Mouse (Mus musculus) hindbrain, embryonic 12.5 days (tissue): Measurements from ENCODE around the gene Etv1. TPM values are rescaled to one million over a fixed set of nuclear protein-coding genes. Genes with fewer than 3 reads are reported as not detected.
"Not testable (repeated sequence)": the region's sequence is repeated elsewhere in the genome, so short reads cannot be mapped to it uniquely, and the experiment has no call there.

ENCODE experiments used
- ATAC-seq: fragments of 200-750 bp; cut with Nextera tagmentation; 2 replicates; pipeline ENCODE4 v1.8.0; 2017; ENCODE audit warnings: moderate TSS enrichment; ENCODE audit not compliant: low FRiP score
- H3K27ac ChIP-seq: fragments of 300-500 bp; sonication (generic); 2 replicates; pipeline ENCODE4 v1.5.1; 2016; ENCODE audit warnings: mild to moderate bottlenecking
- H3K27me3 ChIP-seq: fragments of 300-500 bp; sonication (generic); 2 replicates; pipeline ENCODE4 v1.6.1; 2016; ENCODE audit warnings: mild to moderate bottlenecking
- H3K36me3 ChIP-seq: fragments of 300-500 bp; sonication (generic); 2 replicates; pipeline ENCODE4 v1.6.1; 2016; ENCODE audit warnings: mild to moderate bottlenecking
- H3K4me1 ChIP-seq: fragments of 300-500 bp; sonication (generic); 2 replicates; pipeline ENCODE4 v1.6.1; 2016
- H3K4me2 ChIP-seq: fragments of 300-500 bp; sonication (generic); replicated peaks from 2 replicates; pipeline ENCODE4 v1.6.1; 2016; ENCODE audit warnings: mild to moderate bottlenecking
- H3K4me3 ChIP-seq: fragments of 300-500 bp; sonication (generic); 2 replicates; pipeline ENCODE4 v1.5.1; 2016; ENCODE audit warnings: mild to moderate bottlenecking
- H3K9ac ChIP-seq: fragments of 300-500 bp; sonication (generic); 2 replicates; pipeline ENCODE4 v1.6.1; 2016; ENCODE audit warnings: mild to moderate bottlenecking, moderate library complexity
- H3K9me3 ChIP-seq: fragments of 300-500 bp; sonication (generic); replicated peaks from 2 replicates; pipeline ENCODE4 v1.6.1; 2016; ENCODE audit warnings: mild to moderate bottlenecking
- WGBS: fragments of 180-500 bp; shearing (Covaris S2); methylation state at CpG from one replicate; pipeline ENCODE4 v1.1.7; 2016; 5-methylcytosine and 5-hydroxymethylcytosine counted together
- polyA plus RNA-seq: library from polyadenylated mRNA; unstranded; fragments of >200 nt; fragmentation: Nextera tagmentation; extraction: Ambion mirVana; gene quantifications from 2 replicates; pipeline ENCODE4 v1.2.1, GENCODE M21; 2016

Gene Etv1
- polyA plus RNA-seq, 1 experiment from 2014 or later, result 21.2 TPM

DNA sequence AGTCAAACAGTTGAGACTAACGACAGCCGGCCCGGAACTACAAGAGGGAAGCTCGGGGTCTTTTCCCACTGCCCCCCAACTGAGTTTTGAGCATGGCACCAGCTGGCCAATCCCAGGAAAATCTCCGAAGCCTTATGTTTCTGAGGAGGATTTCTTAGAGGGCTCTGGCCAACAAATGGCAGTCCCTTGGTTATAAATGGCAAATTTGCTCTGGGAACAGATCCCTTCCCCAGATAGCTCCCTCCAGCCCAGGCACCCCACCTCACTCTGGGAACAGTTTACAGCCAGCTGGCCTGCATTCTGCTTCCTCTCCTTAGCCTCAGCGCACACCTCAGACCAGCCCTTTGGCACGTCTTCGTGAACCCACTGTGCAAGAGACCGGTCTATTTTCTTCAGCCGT is 53.8 kb downstream of the Etv1 start:
- H3K27me3 ChIP-seq, result no peaks in the 10 kb centered on the region
- H3K9ac ChIP-seq, result no peak overlapping the region
- WGBS, result 93% methylated on average over 10 of the region's 10 CpGs
- ATAC-seq, result no peak
- no peak overlapping the region for H3K4me2 ChIP-seq
- no peaks in the 10 kb centered on the region for H3K4me1 ChIP-seq
- no peaks in the 10 kb centered on the region for H3K36me3 ChIP-seq
- no peak overlapping the region for H3K27ac ChIP-seq
- no peaks in the 10 kb centered on the region for H3K9me3 ChIP-seq
- H3K4me3 ChIP-seq, result no peak overlapping the region

DNA sequence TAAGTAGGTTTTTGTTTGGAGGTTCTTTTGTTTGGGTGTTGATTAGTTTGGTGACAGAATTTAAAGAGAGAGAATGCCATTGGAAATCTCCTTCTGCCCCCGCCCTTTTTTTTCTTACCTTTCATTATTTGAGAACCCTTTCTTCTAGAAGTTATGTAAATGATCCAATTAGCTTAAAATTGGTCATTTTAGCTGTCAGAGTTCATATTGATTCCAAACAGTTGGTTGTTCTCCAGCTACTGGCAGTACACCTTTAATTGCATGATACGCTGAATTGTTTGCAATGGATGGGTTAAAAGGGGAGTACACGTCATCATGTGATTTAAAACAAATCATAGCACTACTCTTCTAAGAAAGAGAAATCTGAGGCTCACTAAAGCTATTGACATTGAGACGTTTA is 55.4 kb downstream of the Etv1 start:
- no peaks in the 10 kb centered on the region for H3K36me3 ChIP-seq
- 84% methylated on average over 4 of the region's 4 CpGs for WGBS
- no peak for ATAC-seq
- no peaks in the 10 kb centered on the region for H3K9me3 ChIP-seq
- no peak overlapping the region for H3K4me2 ChIP-seq
- H3K27me3 ChIP-seq, result no peaks in the 10 kb centered on the region
- H3K27ac ChIP-seq, result no peak overlapping the region
- H3K4me1 ChIP-seq, result no peaks in the 10 kb centered on the region
- H3K4me3 ChIP-seq, result no peak overlapping the region
- H3K9ac ChIP-seq, result no peak overlapping the region

DNA sequence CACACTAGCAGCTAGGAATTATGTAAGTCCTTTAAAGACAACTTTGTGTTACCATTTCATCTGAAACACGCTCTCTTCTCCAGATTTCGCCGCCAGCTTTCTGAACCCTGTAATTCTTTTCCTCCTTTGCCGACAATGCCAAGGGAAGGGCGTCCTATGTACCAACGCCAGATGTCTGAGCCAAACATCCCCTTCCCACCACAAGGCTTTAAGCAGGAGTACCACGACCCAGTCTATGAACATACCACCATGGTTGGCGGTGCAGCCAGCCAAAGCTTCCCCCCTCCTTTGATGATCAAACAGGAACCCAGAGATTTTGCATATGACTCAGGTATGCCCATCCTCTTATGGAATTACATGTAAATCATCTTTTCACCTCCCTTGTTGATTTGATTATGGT is 55.8 kb downstream of the Etv1 start:
- not testable (repeated sequence) for H3K27me3 ChIP-seq, H3K9ac ChIP-seq, H3K9me3 ChIP-seq, H3K36me3 ChIP-seq, ATAC-seq, H3K4me1 ChIP-seq, H3K4me3 ChIP-seq, H3K4me2 ChIP-seq, H3K27ac ChIP-seq
- 96% methylated on average over 7 of the region's 8 CpGs for WGBS

DNA sequence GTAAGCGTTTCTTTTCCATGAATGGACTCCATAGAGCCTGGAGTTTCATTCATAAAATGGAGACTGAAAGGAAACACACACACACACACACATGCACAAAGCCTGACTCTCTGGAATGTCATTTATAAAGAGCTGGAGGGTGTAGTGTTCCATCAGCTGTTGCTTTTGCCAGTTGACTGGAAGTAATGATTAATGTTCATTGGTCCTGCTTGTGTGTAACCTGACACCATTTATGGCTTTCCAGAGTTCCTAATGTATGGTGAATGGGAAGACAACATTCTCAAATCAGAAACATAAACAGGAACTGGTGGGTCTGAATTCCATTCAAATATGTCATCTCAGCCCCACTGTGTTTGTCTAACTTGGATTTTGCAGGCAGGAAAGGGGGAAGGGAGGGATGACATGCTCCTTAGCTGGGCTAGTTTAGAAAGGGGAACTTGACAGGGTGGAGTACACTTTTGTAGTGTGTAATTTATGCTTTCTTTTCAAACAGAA is 64.7 kb downstream of the Etv1 start:
- H3K9me3 ChIP-seq, result no peaks in the 10 kb centered on the region
- no peak overlapping the region for H3K4me3 ChIP-seq
- no peak overlapping the region for H3K27ac ChIP-seq
- no peak overlapping the region for H3K4me2 ChIP-seq
- H3K36me3 ChIP-seq, result no peaks in the 10 kb centered on the region
- peak; percentile 96 for ATAC-seq
- no peaks in the 10 kb centered on the region for H3K27me3 ChIP-seq
- H3K9ac ChIP-seq, result no peak overlapping the region
- 3% methylated on average over 1 of the region's 1 CpGs for WGBS
- H3K4me1 ChIP-seq, result peaks cover 11% of the 10 kb centered on the region

DNA sequence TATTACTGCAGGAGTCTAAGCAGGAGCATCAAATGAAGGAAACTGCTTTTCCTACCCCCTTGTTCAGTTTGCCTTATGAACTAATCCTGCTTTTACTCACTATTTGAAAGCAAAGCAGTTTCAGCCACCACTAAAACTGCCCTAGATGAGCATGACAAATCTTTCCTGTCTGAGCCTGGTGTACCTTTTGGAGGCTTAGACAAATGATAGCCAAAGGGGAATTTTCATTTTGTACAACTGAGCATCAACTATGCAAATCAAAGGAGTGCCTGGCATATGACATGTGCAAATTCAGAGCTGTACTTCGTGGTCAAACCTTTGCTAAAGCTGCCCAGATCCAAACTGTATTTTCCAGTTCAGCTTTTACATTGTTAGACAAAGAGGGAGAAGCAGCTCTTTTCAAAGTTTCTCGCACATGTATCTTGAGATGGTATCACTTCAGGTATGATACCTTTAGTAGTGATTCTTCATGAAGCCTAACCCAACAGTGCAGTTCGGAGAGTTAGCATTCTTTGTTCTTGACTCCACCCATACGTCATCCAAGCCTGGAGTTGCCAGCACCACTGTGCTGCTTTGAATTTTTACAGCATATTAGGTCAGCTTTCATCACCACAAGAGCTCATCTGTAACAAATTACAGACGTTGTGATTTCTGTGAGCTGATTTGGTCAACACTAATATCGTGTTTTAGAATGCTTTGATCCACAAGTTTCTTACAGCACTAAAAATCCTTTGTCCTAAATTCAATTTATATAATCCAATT is 68.5 kb downstream of the Etv1 start:
- ATAC-seq, result no peak
- no peak overlapping the region for H3K4me2 ChIP-seq
- no peak overlapping the region for H3K4me3 ChIP-seq
- no peaks in the 10 kb centered on the region for H3K27me3 ChIP-seq
- H3K9ac ChIP-seq, result no peak overlapping the region
- H3K36me3 ChIP-seq, result no peaks in the 10 kb centered on the region
- H3K9me3 ChIP-seq, result no peaks in the 10 kb centered on the region
- WGBS, result 76% methylated on average over 6 of the region's 6 CpGs
- no peak overlapping the region for H3K27ac ChIP-seq
- H3K4me1 ChIP-seq, result peaks cover 11% of the 10 kb centered on the region

DNA sequence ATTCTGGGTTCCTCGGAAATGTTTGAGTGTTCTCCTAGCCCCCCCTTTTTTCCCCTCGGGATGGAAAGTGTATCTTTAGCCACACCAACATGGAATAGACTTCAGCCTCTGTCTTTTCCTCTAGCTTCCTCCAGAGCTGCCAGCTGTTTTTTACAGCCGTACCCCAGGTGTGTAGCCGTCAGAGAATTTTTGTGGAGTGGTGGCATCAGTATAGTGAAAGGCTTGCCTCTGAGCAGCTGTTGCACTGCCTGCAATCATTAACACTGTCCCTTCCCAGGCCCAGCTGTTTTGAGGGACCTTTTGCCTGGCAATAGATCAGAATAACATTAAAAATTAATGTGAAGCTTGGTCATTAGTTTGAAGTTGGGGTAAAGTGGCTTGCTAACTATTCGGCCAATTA is 70.8 kb downstream of the Etv1 start:
- Histone ChIP-seq H3K4me2 (no peak overlapping the region), H3K27me3 (no peaks in the 10 kb centered on the region), H3K4me1 (no peaks in the 10 kb centered on the region), H3K9ac (no peak overlapping the region), H3K36me3 (no peaks in the 10 kb centered on the region), H3K4me3 (no peak overlapping the region), H3K9me3 (no peaks in the 10 kb centered on the region), H3K27ac (no peak overlapping the region)
- 79% methylated on average over 5 of the region's 5 CpGs for WGBS
- ATAC-seq, result no peak

DNA sequence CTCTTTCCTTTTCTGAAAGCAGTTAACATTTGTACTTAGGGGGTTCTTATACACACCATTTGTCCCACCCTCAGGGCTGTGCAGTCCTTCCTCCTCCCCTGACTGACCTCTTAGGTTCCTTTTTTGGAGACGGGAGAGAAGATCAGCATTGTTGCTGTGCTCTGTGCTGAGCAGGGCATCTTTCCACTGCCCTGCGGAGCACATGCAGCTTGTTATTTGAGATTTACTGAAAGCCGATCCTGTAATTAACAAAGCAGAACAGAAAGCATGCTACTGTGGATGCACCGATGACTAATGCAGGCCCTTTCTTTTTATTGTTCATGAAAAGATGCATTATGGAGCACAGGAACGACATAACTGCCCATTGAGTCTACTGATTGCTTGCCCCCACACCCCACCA is 75.1 kb downstream of the Etv1 start:
- Histone ChIP-seq H3K27me3 (no peaks in the 10 kb centered on the region), H3K36me3 (0 out of 2 replicates have a peak, but pooled peaks cover 2% of the 10 kb centered on the region), H3K9ac (no peak overlapping the region), H3K4me2 (no peak overlapping the region), H3K9me3 (no peaks in the 10 kb centered on the region), H3K27ac (no peak overlapping the region), H3K4me3 (no peak overlapping the region), H3K4me1 (no peaks in the 10 kb centered on the region)
- WGBS, result 53% methylated on average over 5 of the region's 5 CpGs
- no peak for ATAC-seq

DNA sequence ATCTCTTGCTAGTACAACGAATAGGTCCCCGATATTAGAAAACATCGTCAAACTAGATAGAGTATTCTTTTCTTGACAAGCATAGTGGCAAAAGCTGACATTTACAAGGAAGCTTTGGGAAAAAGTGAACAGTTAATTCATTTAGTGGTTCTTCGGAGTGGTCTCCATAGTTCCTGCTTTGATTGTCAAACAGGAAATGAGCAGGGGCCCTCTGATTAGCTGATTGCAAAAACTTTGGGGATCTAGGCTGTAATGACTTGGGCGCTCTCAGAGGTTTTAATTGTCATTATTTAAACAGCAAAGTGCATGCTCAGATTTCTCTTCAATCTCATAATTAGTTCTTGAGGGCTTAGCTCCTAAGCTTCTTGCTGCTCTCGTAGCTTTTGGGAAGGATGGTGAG is 75.6 kb downstream of the Etv1 start:
- Histone ChIP-seq H3K36me3 (0 out of 2 replicates have a peak, but pooled peaks cover 2% of the 10 kb centered on the region), H3K4me1 (no peaks in the 10 kb centered on the region), H3K4me2 (no peak overlapping the region), H3K9ac (no peak overlapping the region), H3K9me3 (no peaks in the 10 kb centered on the region), H3K4me3 (no peak overlapping the region), H3K27me3 (no peaks in the 10 kb centered on the region), H3K27ac (no peak overlapping the region)
- 84% methylated on average over 6 of the region's 6 CpGs for WGBS
- ATAC-seq, result no peak

DNA sequence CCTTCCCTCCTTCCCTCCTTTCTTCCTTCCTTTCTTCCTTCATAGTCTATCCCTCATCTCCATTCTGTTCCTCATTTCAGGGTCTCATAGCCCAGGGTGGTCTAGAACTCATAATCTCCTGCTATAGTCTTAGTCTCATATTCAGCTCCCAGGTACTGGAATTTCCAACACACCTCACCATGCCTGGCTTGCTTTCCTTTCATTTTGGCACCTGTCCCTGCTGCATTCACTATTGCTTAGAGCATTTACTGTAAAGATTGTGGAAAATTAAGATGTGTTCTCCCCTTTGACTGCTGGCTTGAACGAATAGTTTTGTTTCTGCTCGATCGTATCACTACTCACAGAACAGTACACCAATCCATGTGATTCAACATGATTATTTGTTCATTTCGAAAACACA is 80.5 kb downstream of the Etv1 start:
- no peak overlapping the region for H3K4me2 ChIP-seq
- no peak for ATAC-seq
- WGBS, result 94% methylated on average over 4 of the region's 4 CpGs

DNA sequence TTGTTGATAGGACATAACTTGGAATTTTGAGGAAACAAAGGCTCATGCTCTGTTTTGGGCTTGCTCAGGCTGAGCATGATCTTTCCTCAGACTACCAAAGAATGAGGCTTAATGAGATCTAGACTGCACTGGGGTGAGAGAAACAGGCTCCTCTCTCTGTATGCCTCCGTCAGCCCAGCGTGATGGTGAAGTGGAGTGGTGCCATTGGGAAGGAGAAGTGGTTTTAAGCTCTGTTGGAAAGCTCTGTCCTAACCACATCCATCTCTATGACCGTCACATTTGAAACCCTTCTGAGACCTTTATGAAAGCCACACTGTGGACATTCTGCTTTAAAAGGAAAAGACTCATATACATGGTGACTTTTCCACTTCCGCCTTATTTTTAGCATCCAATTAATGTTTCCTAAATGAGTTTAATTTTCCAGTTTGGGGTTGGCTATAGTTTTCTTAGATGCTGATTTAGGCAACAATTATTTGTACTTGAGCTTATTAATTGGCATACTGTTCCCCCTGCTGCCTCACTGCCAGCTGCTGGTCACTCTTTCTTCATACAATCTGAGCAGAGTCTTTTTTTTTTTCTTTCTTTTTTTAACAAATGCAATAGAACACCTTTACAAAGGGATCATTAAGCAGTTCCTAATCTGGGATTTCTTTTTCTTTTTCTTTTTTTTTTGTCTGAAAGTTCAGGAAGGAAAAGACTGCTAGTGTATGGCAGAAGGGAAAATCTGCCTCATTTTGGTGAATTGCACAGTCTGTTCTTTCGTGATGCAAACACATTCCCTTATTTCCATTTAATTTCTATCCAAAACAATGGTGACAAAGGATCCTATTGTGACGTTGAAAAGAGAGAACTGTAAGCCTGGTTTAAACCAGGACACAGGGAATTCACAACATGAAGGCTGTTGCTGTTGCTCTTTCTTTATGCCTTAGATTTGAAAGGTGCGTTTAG is 81.3 kb downstream of the Etv1 start:
- Histone ChIP-seq H3K4me3 (no peak overlapping the region), H3K36me3 (0 out of 2 replicates have a peak, but pooled peaks cover 2% of the 10 kb centered on the region), H3K9ac (no peak overlapping the region), H3K27me3 (no peaks in the 10 kb centered on the region), H3K4me2 (no peak overlapping the region), H3K27ac (no peak overlapping the region), H3K4me1 (no peaks in the 10 kb centered on the region), H3K9me3 (no peaks in the 10 kb centered on the region)
- WGBS, result 72% methylated on average over 7 of the region's 7 CpGs
- no peak for ATAC-seq

More for the DNA sequence above, 80.5 kb downstream of the Etv1 start:
- Histone ChIP-seq H3K9me3 (no peaks in the 10 kb centered on the region), H3K36me3 (0 out of 2 replicates have a peak, but pooled peaks cover 2% of the 10 kb centered on the region), H3K4me1 (no peaks in the 10 kb centered on the region), H3K4me3 (no peak overlapping the region), H3K9ac (no peak overlapping the region), H3K27ac (no peak overlapping the region), H3K27me3 (no peaks in the 10 kb centered on the region)

DNA sequence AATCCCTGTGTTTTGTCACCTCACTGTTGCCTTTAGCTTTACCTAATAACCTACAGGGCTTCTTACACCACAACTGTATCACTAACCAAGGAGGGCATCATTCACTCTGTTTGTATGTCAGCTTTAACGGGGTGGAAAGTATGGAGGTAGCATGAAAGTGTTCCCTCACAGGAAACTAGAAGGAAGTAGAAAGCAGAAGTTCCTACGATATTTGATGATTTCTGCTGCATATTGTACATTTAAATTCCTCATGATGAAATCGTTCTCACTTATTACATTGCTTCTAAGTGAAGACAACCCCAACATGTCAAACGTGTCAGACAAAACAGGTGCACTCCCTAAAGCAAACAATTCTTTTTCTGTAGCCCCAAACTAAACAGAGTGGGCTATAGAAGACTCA is 84.2 kb downstream of the Etv1 start:
- H3K36me3 ChIP-seq, result no peaks in the 10 kb centered on the region
- no peak overlapping the region for H3K9ac ChIP-seq
- no peak for ATAC-seq
- 83% methylated on average over 4 of the region's 4 CpGs for WGBS
- H3K4me2 ChIP-seq, result no peak overlapping the region
- H3K9me3 ChIP-seq, result no peaks in the 10 kb centered on the region
- H3K4me3 ChIP-seq, result no peak overlapping the region
- no peaks in the 10 kb centered on the region for H3K4me1 ChIP-seq
- no peak overlapping the region for H3K27ac ChIP-seq
- no peaks in the 10 kb centered on the region for H3K27me3 ChIP-seq

DNA sequence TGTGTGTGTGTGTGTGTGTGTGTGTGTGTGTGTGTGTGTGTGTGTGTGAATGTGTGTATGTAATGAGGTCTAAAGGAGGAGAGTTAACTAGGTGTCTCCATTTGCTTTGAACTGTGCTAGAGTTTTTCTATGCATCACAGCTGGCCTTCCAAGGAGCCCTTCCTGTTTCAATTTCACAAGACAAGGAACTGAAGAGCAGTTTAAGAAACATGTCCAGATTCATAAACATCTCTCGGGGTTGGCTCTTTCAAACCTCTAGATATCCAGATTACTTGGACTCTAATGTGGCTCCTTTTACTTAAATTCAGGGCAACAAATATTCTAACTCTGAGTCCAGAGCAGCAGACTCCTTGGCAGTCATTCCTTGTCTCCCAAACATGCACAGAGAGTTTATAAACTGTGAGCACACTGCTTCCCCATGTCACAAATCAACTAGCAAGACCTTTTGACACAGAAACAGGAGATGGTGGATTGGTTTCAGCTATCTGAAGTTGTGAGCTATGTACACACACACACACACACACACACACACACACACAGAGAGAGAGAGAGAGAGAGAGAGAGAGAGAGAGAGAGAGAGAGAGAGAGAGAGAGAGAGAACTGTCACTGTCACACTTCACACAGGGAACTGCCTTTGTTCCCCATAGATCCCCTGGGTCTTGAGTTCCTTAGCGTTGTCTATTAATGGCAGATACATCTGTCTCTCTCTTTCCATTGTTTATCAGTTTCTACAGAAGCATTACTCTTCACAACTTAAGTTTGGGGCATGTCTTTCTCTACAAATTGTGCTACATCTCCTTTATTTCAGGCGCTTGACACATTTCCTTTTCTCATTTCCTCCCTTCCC is 85.0 kb downstream of the Etv1 start:
- Histone ChIP-seq H3K9ac (no peak overlapping the region), H3K4me3 (no peak overlapping the region), H3K27ac (no peak overlapping the region), H3K27me3 (no peaks in the 10 kb centered on the region), H3K4me2 (no peak overlapping the region), H3K9me3 (no peaks in the 10 kb centered on the region), H3K4me1 (no peaks in the 10 kb centered on the region), H3K36me3 (no peaks in the 10 kb centered on the region)
- 68% methylated on average over 3 of the region's 3 CpGs for WGBS
- ATAC-seq, result no peak
